Mouse (Mus musculus): ENCODE measurements around the gene Hmgb2.
"Not testable (repeated sequence)": the region's sequence is repeated elsewhere in the genome, so short reads cannot be mapped to it uniquely, and the experiment has no call there.

The Hmgb2 gene

DNA sequence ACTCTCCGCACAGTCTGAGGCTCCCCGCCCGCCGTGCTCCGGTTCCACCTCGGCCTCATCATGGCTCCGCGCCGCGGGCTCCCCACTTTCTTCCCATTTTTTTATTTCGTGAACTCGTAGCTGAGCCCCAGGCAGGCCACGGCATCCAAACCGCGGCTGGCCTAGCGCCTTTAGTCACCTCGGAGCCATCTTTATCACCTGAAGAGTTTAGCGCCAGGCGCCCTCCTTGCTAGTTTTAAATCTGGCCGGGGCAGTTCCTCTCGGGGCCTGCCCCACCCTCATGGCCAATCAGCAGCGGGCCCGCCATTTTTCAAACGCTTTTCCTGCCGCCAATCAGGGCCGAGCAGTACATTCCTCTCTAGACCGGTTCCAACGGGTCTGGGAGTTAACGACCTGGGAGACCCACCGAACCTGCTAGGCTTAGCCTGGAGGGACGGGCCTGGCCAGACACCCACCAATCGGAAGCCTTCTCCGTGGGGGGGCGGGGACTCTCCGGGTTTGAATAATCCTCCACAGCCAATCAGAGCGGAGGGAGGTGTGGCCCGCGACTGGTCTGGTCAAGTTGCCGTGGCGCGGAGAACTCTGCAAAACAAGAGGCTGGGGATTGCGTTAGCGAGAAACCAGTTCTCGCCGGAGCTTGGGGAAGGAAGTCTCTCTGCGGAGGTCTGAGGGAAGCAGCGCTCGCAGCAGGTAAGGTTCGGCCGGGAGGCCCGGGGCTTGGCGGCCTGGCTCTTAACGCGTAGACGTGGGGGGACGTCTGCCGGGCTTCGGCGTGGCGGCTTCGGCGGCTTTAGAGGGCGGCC lies at the start of gene Hmgb2:
Hmgb2 (plus strand) TSS at position 592 of the 803 bp plus-strand sequence.
- DNase-seq (ENCODE audit: low read depth), result peak; percentile 100

- DNase-seq (ENCODE audit: low read depth), result no peak
These were observed 48.9 kb upstream of the Hmgb2 start for GRCm38 (mm10) chr8:57462839-57463238.

GRCm38 (mm10) chr8:57463757-57464156 lies 48.0 kb upstream of the Hmgb2 start:
- no peak for DNase-seq (ENCODE audit: low read depth)

DNA sequence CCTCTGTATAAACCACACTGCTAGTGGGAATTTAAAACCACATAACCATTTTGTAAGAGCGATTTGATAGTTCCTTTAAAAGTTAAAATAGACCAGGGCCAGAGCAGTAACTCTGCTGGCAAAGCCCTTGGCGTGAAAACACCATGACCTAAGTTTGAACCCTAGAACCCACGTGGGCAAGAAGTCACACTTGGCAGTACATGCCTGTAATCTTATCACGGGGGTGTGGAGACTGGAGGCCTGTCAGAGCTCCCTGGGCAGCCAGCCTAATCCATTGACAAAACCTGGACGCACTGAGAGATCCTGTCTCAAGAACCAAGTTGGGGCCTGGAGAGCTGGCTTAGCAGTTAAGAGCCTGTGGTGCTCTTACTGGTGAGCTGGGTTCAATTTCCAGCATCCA lies 43.1 kb upstream of the Hmgb2 start:
- peak; percentile 70 for DNase-seq (ENCODE audit: low read depth)

DNA sequence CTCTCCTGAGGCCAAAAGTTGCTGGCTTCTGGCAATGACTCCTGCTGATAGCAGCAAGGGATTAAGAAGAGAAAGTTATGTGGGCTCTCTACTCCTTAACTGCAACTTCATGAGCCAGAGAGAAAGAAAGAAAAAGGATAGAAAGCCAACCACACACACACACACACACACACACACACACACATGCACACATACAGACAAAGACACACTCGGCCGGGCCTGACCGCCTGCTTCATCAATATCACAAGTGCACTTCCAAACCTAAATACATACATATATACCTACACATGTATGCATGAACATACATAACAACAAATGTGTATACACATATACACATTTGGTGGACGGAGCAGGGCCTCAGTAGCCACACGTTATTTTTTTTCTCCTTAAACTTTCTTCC lies 40.8 kb upstream of the Hmgb2 start:
- no peak for DNase-seq (ENCODE audit: low read depth)

GRCm38 (mm10) chr8:57473751-57474150 lies 38.0 kb upstream of the Hmgb2 start:
- no peak for DNase-seq (ENCODE audit: low read depth)

- no peak for DNase-seq (ENCODE audit: low read depth)
These were observed 33.3 kb upstream of the Hmgb2 start for GRCm38 (mm10) chr8:57478406-57478805.

DNA sequence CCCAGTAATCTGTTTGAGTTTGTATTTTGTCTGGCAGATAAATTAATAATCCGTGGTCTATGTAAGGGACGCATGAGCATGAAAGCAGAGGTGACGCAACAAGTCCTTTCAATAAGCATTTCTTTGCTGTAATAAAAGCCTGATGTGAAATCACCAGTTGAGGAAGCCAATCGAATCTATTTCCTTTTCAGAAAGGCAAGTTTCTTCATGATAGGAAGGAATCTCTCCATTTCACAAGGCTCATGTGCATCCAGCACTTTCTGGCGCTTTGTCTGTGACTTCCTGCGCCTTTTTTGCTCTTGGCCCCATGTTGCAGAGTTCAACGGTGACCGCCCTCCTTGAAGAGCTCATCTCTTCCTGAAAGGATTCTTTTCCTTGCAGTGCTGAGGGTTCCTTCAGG lies 32.0 kb upstream of the Hmgb2 start:
- DNase-seq (ENCODE audit: low read depth), result no peak

DNA sequence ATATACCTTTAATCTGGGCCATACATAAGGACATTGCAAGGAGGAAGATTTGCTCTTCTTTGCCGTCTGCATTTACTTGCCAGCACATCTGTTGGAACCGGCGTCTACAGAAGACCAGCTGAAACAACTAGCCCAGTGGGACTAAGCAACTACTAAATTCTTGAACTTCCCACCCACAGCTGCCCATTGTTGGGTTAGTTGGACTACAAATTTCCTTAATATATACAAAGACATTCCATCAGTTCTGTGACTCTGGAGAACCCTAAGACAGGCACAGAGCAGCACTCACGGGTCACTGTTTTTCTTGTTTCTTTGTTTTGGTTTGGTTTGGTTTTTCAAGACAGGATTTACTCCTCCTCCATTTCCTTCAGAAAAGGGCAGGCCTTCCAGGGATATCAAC lies 31.1 kb upstream of the Hmgb2 start:
- DNase-seq (ENCODE audit: low read depth), result no peak

GRCm38 (mm10) chr8:57486491-57487440 lies 24.9 kb upstream of the Hmgb2 start:
- peak; percentile 63 for DNase-seq (ENCODE audit: low read depth)

GRCm38 (mm10) chr8:57487441-57488155 lies 24.1 kb upstream of the Hmgb2 start, which contains the start of gene Sap30:
Gene Sap30, minus strand, starts transcription at chr8:57487860.
- DNase-seq (ENCODE audit: low read depth), result peak; percentile 99

- DNase-seq (ENCODE audit: low read depth), result peak; percentile 84
These were observed 23.4 kb upstream of the Hmgb2 start for GRCm38 (mm10) chr8:57488312-57488765.

GRCm38 (mm10) chr8:57489366-57489765 lies 22.3 kb upstream of the Hmgb2 start:
- DNase-seq (ENCODE audit: low read depth), result no peak

DNA sequence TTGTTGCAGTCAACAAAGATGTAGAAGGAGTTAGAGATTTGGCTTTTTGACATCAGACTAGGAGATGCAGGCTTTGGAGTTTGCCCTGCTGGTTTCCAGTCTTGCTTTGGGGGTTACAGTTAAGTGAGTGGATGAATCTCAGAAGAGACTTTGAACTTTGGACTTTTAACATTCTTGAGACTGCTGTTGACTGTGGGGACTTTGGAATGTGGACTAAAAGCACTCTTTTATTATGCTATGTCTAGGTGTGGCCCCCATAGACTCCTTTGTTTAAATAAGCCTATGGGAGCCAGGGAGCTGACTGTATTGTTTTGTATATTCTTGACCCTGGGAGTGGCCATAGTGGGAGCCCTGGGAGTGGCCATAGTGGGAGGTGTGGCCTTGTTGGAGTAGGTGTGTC lies 21.8 kb upstream of the Hmgb2 start:
- DNase-seq (ENCODE audit: low read depth), result no peak

- DNase-seq (ENCODE audit: low read depth), result no peak
These were observed 19.8 kb upstream of the Hmgb2 start for GRCm38 (mm10) chr8:57491873-57492272.

- no peak for DNase-seq (ENCODE audit: low read depth)
These were observed 13.2 kb upstream of the Hmgb2 start for GRCm38 (mm10) chr8:57498494-57498846.

DNA sequence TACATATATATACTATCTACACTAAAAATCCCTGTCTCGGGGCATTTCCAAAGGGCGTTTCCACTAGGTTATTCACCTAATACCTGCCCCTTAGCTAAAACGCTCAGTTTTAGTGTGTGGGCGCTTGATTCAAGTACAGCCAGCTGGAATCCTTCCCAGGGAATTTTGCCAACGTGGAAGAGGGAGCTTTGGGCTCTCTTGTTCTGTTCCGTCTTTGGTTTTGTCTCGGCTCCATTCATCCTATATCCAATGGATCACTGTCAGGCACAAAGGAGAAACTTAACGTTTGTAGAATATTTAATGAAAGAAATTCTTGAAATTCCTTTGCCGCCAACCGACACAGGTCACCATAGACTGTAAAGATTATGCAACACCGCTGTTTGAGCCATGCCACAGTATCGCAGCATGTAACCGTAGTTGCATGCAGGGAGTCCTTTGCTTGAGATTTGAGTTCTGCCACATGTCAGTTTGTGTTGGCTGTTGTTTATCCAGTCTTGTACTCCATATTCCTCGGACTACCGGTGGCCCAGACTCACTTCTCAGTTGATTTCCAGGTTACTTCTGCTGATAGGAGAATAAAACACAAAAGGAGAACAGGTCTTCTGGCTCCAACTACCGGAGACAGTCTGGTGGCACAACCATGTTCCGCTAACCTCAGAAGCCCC lies 12.7 kb upstream of the Hmgb2 start:
- DNase-seq (ENCODE audit: low read depth), result no peak

GRCm38 (mm10) chr8:57503641-57504040 lies 8.1 kb upstream of the Hmgb2 start:
- DNase-seq (ENCODE audit: low read depth), result peak; percentile 79

DNA sequence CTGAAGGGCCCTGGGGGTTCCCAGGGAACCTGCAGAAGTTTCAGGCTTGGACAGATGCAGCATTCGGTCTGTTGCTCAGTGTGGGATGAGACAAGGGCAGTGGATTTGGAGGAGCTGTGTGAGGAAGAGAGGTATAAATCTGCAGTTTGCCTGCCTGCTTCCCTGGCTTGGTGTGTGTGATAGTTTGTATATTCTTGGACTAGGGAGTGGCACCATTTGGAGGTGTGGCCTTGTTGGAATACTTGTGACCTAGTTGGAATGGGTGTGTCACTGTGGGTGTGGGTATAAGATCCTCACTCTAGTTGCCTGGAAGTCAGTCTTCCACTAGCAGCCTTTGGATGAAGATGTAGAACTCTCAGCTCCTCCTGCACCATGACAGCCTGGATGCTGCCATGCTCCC lies 6.2 kb upstream of the Hmgb2 start:
- DNase-seq (ENCODE audit: low read depth), result not testable (repeated sequence)

DNA sequence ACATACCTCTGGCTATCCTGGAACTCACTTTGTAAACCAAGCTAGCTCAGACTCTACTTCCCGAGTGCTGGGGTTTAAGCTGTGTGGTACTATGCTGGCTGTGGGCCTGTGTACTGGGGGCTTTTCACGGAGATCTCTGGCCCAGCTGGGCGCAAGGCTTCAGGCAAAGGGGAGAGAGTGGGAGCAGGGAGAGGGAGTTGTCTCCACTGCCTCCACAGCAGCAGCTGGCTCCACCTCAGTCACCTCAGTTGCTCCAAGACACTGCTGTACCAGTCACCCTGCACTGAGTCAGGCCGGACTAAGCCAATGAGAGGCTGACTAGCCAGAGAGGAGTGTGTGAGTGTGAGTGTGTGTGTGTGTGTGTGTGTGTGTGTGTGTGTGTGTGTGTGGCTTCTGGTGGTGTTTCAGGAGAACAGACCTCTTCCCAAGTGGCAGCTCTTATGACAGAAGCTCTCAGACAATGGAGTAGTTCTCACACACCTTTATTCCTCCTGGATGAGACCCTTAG lies 4.1 kb upstream of the Hmgb2 start:
- no peak for DNase-seq (ENCODE audit: low read depth)

GRCm38 (mm10) chr8:57508657-57509056 lies 3.0 kb upstream of the Hmgb2 start:
- no peak for DNase-seq (ENCODE audit: low read depth)
